Mouse (Mus musculus) adipocyte (in vitro differentiated cells): ENCODE measurements around the gene I830077J02Rik.

Experiments used
- DNase-seq: peaks from one replicate; pipeline ENCODE4 v3.0.0-alpha.2; 2016; ENCODE audit warnings: low spot score

The I830077J02Rik gene

GRCm38 (mm10) chr3:105893941-105894391 lies 38.5 kb downstream of the I830077J02Rik start:
- peak; percentile 32 for DNase-seq

GRCm38 (mm10) chr3:105892572-105893495 lies 39.6 kb downstream of the I830077J02Rik start:
- no peak for DNase-seq

DNA sequence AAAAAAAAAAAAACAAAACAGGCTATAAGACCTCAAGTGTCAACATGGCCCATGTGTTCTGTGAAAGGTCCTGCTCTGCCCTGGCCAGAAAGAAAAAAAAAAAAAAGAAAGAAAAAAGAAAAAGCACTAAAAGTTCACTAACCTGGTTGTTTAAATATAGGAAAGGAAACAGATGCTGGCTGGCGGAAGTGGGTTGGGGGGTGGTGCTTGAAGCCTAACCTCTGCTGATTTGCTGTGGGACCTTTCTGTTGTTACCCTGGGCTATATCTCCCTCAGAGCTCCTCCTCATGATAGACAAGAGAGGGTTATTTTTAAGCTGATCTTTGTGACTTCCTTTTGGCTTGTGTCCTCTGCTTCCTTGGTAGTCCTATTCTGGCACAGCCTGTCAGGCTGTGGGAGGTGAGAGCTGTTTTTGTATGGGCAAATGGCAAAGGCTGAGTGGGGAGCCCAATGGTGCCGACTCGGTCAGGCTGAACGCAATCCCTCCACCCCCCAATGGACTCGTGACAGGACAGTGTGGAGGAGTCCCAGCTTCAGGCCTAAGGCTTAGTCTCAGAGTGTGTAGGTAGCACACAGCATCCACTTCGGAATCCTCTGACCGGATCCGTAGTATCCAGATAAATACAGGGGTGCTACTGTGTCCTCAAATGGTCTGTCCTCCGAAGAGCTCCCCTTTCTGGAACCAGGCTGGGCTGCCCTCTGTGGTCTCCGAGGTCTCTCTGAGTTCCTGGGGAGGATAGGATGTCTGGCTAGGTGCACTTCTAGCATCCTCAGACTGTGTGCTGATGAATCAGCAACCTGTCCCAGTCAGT lies 40.5 kb downstream of the I830077J02Rik start:
- no peak for DNase-seq

GRCm38 (mm10) chr3:105891141-105891540 lies 41.3 kb downstream of the I830077J02Rik start:
- no peak for DNase-seq

GRCm38 (mm10) chr3:105890220-105890619 lies 42.2 kb downstream of the I830077J02Rik start:
- DNase-seq = peak; percentile 58

GRCm38 (mm10) chr3:105888961-105889360 lies 43.5 kb downstream of the I830077J02Rik start:
- no peak for DNase-seq

- no peak for DNase-seq
Observed at GRCm38 (mm10) chr3:105883111-105883510, 49.4 kb downstream of the I830077J02Rik start.

DNA sequence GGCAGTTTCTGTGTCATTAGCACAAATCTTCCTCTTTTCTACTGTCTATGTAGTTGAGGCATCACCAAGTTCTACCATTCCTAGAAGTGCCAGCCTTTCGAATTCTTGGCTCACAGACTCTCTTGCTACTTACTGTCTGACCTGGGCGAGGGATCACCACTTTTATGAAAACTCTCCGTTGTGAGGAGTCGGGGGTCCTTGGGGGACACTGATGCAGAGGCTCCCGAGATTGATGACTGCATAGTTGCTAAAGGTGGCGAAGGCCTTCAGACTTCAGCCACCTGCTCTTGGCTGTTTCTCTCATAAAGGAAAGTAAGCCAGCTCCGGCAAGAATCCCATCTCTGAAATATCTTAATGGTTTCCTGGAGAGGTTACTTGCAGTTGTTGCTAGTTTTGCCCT lies 50.4 kb downstream of the I830077J02Rik start:
- no peak for DNase-seq

- DNase-seq = no peak
Observed at GRCm38 (mm10) chr3:105880419-105880818, 52.0 kb downstream of the I830077J02Rik start.

DNA sequence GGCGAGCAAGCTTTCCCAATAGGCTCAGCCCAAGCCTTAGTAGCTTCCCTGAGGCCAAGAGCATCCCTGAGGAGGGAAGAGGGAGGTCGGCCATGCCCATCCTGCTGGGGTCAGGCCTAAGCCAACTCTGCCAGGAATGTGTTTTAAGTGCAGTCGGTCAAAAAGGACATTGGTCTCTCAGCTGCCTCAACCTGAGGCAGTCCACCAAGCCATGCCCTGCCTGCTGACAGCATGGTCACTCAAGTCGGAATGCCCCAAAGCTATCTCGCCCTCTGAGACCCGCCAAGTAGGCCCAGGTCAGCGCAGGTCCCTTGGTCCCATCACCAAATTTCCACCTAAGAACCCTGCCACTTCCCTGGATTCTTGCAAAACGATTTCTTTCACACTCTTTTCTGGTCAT lies 53.7 kb downstream of the I830077J02Rik start:
- DNase-seq = no peak

DNA sequence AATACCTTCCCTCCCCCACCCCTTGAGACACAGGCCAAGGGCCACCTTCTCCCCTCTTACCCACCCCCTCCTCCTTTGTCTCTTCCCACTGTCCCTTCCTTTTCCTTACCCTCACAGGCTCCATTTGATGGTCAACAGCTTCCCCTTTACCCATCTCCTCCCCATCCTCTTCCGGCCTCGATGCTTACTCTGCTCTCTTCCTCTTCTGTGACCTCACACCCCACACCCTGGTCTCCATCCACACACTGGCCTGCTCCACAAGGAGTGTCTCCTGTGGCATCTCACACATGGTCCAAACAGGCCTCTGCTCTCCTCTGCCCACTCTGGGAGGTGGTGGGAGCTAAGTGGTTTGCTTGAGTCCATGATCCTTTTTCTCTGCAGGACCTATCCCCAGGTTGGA lies 54.5 kb downstream of the I830077J02Rik start:
- no peak for DNase-seq

- DNase-seq = no peak
Observed at GRCm38 (mm10) chr3:105877252-105877803, 55.1 kb downstream of the I830077J02Rik start.

DNA sequence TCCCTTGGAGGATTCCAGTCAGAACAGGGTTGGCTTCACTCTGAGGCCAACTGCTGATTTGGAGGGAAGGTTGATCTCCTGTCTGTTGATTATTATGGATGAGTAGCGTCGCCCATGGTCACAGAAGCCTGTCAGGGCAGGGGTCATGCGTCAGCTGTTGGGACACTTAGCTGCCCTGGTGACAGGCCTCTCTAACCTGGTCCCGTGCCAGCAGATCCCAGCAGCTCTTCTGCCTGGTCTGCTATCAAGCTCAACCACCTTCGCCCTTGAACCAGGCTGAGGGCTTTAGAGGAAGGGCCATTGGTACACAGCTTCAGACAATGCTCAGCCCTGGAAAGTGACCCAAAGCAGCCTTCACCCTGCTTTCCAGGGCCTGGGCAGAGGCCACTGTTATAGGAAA lies 56.4 kb downstream of the I830077J02Rik start:
- peak; percentile 67 for DNase-seq
